Mouse (Mus musculus) limb, embryonic 14.5 days (tissue): ENCODE measurements at regions not wholly inside any gene's neighbourhood (a gene's known extent, or its start where the extent isn't known, plus 50 kb on each side); places are given as distances from the start of the nearest gene placed in this dataset.
A peak's percentile ranks its signal among the peaks of the same experiment; 100 is the strongest.

Experiments
- ATAC-seq: fragments of 200-750 bp; cut with Nextera tagmentation; 2 replicates; pipeline ENCODE4 v1.8.0; 2017; ENCODE audit warnings: low read depth, moderate number of reproducible peaks, moderate TSS enrichment; ENCODE audit not compliant: low FRiP score
- DNase-seq: peaks from one replicate; pipeline ENCODE4 v3.0.0-alpha.2; 2015; ENCODE audit warnings: low spot score
- H3K27ac ChIP-seq: fragments of 300-500 bp; sonication (generic); replicated peaks from 2 replicates; pipeline ENCODE4 v1.5.1; 2014; ENCODE audit warnings: low read depth, mild to moderate bottlenecking, low read length, moderate library complexity, mixed read lengths
- H3K27me3 ChIP-seq: fragments of 300-500 bp; sonication (generic); 2 replicates; pipeline ENCODE4 v1.6.1; 2014; ENCODE audit warnings: low read length, mixed read lengths; ENCODE audit not compliant: control insufficient read depth, insufficient read depth
- H3K36me3 ChIP-seq: fragments of 300-500 bp; sonication (generic); 2 replicates; pipeline ENCODE4 v1.6.1; 2014; ENCODE audit warnings: mild to moderate bottlenecking, low read length, moderate library complexity, mixed read lengths; ENCODE audit not compliant: control insufficient read depth, insufficient read depth
- H3K4me1 ChIP-seq: fragments of 300-500 bp; sonication (generic); 2 replicates; pipeline ENCODE4 v1.6.1; 2014; ENCODE audit warnings: antibody characterized with exemption, low read length, mixed read lengths; ENCODE audit not compliant: control insufficient read depth, insufficient read depth
- H3K4me2 ChIP-seq: fragments of 300-500 bp; sonication (generic); replicated peaks from 2 replicates; pipeline ENCODE4 v1.6.1; 2014; ENCODE audit warnings: low read depth, mild to moderate bottlenecking, low read length, moderate library complexity; ENCODE audit not compliant: severe bottlenecking
- H3K4me3 ChIP-seq: fragments of 300-500 bp; sonication (generic); replicated peaks from 2 replicates; pipeline ENCODE4 v1.5.1; 2014; ENCODE audit warnings: low read length
- H3K9ac ChIP-seq: fragments of 300-500 bp; sonication (generic); 2 replicates; pipeline ENCODE4 v1.6.1; 2014; ENCODE audit warnings: mild to moderate bottlenecking, low read depth, low read length, moderate library complexity; ENCODE audit not compliant: severe bottlenecking
- H3K9me3 ChIP-seq: fragments of 300-500 bp; sonication (generic); 2 replicates; pipeline ENCODE4 v1.6.1; 2016; ENCODE audit warnings: low read length; ENCODE audit not compliant: control insufficient read depth
- POLR2A ChIP-seq: fragments of 200-500 bp; IDR thresholded peaks from 2 replicates; pipeline ENCODE4 v1.8.0; 2012; ENCODE audit warnings: inconsistent platforms, mild to moderate bottlenecking, moderate library complexity, borderline replicate concordance; ENCODE audit not compliant: insufficient read depth, insufficient read length; ENCODE audit errors: extremely low read depth
- WGBS: fragments of 180-500 bp; shearing (Covaris S2); extraction: QIAGEN DNeasy Blood & Tissue Kit; methylation state at CpG from one replicate; pipeline ENCODE4 v1.1.7; 2014; 5-methylcytosine and 5-hydroxymethylcytosine counted together

DNA sequence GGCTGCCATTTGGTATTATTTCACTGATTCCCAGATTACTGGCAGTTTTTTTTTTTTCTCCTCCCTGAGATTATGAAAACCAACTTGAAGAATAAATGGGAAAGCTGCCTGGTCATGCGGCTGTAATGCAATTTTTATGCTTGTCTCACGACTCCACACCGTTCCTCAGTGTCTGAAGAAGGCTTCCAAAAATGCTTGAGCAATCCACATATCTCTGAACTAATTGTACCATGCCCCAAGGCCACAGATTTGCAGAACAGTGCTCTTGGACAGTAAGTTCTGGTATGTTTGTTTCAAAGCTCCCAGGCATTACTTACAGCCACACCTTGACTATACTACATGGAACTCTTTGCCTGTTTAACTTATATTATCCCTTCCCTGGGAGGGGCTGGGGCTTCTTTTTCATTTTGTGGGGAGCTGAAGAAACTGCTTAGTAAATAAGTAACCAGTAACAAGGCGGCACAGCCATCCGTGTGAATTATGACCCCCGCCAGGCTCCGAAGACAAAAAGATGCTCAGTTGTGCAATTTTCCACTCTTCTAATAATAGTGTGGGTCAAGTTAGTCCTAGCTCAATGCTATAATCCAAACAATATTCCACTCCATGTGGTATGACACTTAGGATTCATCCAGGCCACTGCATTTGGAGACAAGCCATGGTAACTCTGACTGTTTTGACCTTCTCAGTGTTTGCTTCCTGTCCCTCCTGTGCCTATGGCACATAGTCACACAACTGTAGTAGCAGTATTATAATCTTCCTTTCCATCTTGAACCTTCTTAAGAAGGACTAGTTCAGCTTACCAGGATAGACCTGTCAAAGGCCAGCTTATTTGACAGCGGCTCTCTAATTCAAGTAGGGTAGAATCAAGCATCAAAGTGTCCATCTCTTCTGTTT, 305.1 kb downstream of the Pten start:
- Histone ChIP-seq H3K27ac (no peak overlapping the region), H3K4me3 (no peak overlapping the region), H3K4me1 (no peaks in the 10 kb centered on the region), H3K9me3 (no peaks in the 10 kb centered on the region), H3K4me2 (no peak overlapping the region), H3K27me3 (no peaks in the 10 kb centered on the region), H3K36me3 (no peaks in the 10 kb centered on the region), H3K9ac (no peak overlapping the region)
- 87% methylated on average over 8 of the region's 8 CpGs for whole genome bisulfite sequencing
- ATAC-seq (no peak), DNase-seq (no peak)
- TF ChIP-seq POLR2A, result no peak

DNA sequence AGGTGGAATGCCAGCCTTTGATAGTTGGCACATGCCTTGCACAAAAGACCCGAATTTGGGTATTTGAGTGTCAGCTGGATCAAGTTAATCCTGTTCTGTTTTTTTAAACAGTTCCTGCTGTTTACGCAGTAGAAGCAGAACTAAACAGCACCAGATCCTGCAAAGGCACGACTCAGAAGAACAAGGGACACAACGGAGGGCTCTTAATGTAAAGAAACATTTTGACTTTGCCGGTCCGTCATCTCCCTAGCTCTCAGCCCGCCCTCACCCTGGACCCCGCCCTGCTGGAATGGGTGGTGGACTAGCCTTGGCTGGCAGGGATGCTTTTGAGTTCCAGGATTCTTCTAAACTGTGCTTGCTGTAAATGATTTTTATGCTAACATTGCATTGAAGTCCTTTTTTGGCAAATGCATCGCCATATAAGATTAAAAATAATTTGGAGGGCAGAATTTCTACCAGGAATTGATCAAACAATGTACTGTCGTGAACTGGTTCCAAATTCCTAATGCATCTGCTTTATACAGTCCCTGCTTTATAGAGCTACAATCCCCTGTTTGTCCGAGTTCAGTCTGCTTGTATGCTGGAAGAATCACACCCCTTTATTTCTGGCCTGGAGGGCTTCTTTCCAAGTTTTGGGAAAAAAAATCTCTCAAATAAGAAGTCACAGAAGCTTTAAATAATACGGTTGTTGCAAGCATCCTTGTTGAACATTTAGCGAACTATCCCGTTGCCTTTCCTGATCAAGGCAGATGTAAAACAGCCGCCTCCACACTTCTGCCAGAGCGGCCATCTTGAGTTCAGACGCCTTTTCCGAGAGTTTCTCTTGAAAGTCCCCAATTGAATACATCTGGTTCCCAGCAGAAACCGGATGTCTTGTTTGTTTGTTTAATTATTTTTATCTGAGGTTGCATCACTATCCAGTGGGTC, 308.2 kb downstream of the Pten start:
- ATAC-seq, result no peak
- no peak overlapping the region for H3K4me2 ChIP-seq
- peak; percentile 64 for DNase-seq
- H3K4me1 ChIP-seq, result peaks cover 9% of the 10 kb centered on the region
- H3K9me3 ChIP-seq, result no peaks in the 10 kb centered on the region
- no peaks in the 10 kb centered on the region for H3K27me3 ChIP-seq
- H3K4me3 ChIP-seq, result no peak overlapping the region
- no peak overlapping the region for H3K9ac ChIP-seq
- no peaks in the 10 kb centered on the region for H3K36me3 ChIP-seq
- H3K27ac ChIP-seq, result no peak overlapping the region
- TF ChIP-seq POLR2A, result no peak
- 47% methylated on average over 19 of the region's 19 CpGs for WGBS

DNA sequence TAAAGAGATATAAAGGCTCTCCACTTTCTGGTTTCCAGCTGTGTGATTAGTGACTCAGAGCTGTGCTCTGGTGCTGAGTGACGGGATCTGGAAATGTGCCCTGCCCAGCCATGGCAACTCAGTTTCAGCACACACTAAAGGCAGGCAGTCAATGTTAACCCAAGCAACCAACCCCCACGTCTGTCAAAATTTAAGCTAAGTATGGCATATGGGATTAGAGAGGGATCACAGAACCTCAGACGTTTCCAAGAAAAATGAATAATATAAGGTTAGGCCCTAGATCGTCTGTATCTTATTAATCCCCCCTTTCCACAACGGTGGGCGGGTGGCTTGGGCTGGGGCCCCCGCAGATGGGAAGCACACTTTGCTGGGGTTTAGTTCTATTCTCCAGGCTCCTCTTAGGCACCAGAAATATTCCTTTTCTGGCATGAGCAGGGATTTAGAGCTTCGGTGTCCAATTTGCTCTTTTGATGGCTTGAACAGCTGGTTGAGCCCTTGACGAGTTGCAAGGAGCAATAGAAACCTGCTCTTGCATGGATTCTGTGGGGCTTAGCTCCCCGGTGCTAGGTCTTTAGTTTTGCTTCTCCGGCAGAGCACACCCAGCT, 311.2 kb downstream of the Pten start:
- Histone ChIP-seq H3K4me3 (no peak overlapping the region), H3K27me3 (no peaks in the 10 kb centered on the region), H3K9ac (no peak overlapping the region), H3K36me3 (no peaks in the 10 kb centered on the region), H3K4me1 (peaks cover 9% of the 10 kb centered on the region), H3K4me2 (no peak overlapping the region), H3K9me3 (no peaks in the 10 kb centered on the region), H3K27ac (peak overlapping the region; percentile 55; the same call in 1 of the 2 replicates)
- DNase-seq, result peak; percentile 76
- no peak for TF ChIP-seq POLR2A
- WGBS, result 35% methylated on average over 11 of the region's 11 CpGs
- peak; percentile 85 for ATAC-seq

DNA sequence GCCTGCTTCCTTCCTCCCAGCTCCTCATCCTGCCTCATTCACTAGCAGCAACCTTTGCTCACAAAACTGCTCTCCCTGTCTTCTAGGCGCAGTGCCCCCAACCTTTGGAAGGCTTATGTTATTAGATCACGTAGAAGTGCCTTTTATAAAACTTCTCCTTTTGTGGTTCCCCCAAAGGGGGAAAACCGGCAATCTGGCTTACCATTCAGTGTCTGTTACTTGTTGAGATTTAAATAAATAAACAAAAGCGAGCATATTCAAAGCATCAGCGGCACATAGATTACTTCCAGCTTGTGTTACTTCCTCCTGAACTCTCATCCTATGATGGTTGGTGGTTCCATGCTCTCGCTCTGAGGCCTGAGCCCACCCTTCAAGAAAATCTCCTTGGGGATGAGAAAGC, 312.5 kb downstream of the Pten start:
- ATAC-seq (no peak), DNase-seq (no peak)
- Histone ChIP-seq H3K4me2 (no peak overlapping the region), H3K27me3 (no peaks in the 10 kb centered on the region), H3K27ac (no peak overlapping the region), H3K4me3 (no peak overlapping the region), H3K4me1 (peaks cover 9% of the 10 kb centered on the region), H3K9ac (no peak overlapping the region), H3K9me3 (no peaks in the 10 kb centered on the region), H3K36me3 (no peaks in the 10 kb centered on the region)
- no peak for TF ChIP-seq POLR2A
- WGBS, result 57% methylated on average over 6 of the region's 6 CpGs

DNA sequence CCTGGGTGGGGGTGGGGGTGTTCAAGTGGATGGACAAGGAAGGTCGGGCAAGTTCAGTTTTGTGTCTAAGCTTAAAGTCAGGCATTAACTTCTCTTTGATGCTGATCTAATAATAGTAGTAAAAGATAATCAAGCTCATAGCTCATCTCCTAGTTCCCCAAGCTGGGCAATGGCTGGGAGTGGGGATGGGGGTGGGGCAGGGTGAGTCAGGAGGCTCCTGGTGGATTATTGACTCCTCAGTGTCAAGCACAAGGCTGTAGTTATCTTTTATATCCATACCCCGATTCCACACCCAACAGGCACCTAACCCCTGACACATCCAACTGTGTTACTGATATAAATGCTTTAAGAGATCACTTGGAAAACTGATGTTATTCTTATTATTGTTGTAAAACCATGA, 315.0 kb downstream of the Pten start:
- Histone ChIP-seq H3K4me3 (no peak overlapping the region), H3K4me1 (peaks cover 9% of the 10 kb centered on the region), H3K9ac (no peak overlapping the region), H3K9me3 (no peaks in the 10 kb centered on the region), H3K27ac (no peak overlapping the region), H3K36me3 (no peaks in the 10 kb centered on the region), H3K4me2 (no peak overlapping the region), H3K27me3 (no peaks in the 10 kb centered on the region)
- no peak for TF ChIP-seq POLR2A
- 80% methylated on average over 2 of the region's 2 CpGs for WGBS
- DNase-seq (no peak), ATAC-seq (no peak)
